Mouse (Mus musculus): ENCODE data around the gene Ndel1. TPM values are rescaled to one million over a fixed set of nuclear protein-coding genes. Genes with fewer than 3 reads are reported as not detected.
A peak's percentile ranks its signal among the peaks of the same experiment; 100 is the strongest.

The Ndel1 gene
- polyA plus RNA-seq (2012; rRNA removed): 74.3 and 75.3 TPM in 2 replicates

DNA sequence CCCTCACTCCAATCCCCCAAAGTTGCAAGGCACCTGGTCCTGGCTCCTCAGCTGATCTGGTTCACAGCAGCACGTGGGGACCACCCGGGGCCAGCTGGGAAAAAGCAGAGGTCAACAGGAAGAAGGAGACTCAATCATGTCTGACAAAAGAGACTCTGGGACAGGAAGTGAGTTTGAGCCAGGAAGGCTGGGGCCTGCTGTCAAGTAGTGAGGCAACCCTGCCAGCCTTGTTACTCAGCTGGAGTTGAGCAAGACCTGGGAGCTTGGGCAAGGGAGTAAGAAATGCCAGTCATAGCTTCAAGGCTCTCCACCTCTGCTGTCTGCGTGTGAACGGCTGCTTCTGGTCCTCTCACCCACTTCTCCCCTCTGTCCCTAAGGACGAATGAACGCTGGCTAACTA lies at the start of gene Ndel1:
Gene Ndel1 (minus strand): TSS at position 111 of the 400 bp plus-strand sequence.
- peaks cover 20% of the 10 kb centered on the region for H3K4me1 ChIP-seq (ENCODE audit: control insufficient read depth, insufficient read depth, low read length)
- H3K4me3 ChIP-seq (replicated peaks; ENCODE audit: extremely low read depth, low read depth, low read length): no peak within 1 kb of the TSS
- DNase-seq: peak; percentile 72
- 13% methylated on average over 6 of the region's 6 CpGs for WGBS
- TF ChIP-seq POLR2A (IDR thresholded peaks at IDR 0.05; ENCODE audit: borderline replicate concordance, extremely low read depth, low read depth, low read length): peak; percentile 11; the same call in 1 of the 2 replicates
- TF ChIP-seq CTCF (IDR thresholded peaks at IDR 0.05; ENCODE audit: insufficient read depth, low read length): no peak

DNA sequence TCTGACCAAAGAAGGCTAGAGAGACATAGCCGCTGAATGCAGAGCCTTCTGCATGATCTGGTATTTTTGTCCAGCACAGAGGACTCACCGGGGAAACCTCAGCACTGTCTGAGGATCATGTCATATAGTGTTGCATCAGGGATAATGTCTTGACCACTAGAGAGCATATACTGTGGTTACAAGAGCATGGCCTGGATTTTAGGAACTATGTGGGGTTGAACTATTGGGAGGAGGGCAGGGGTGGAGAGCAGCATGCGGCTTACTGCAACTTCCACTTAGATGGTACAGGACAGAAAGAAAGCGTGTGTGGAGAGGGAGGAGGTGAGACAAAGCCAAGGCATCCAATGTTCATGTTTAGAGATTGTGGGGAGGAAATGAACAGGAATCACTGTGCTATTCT lies 42.9 kb upstream of the Ndel1 start:
- H3K4me3 ChIP-seq (replicated peaks; ENCODE audit: extremely low read depth, low read depth, low read length): no peak overlapping the region
- 87% methylated on average over 4 of the region's 4 CpGs for WGBS
- no peak for DNase-seq
- no peak for TF ChIP-seq POLR2A (IDR thresholded peaks at IDR 0.05; ENCODE audit: borderline replicate concordance, extremely low read depth, low read depth, low read length)
- no peak for TF ChIP-seq CTCF (IDR thresholded peaks at IDR 0.05; ENCODE audit: insufficient read depth, low read length)
- H3K4me1 ChIP-seq (ENCODE audit: control insufficient read depth, insufficient read depth, low read length): peaks cover 8% of the 10 kb centered on the region

DNA sequence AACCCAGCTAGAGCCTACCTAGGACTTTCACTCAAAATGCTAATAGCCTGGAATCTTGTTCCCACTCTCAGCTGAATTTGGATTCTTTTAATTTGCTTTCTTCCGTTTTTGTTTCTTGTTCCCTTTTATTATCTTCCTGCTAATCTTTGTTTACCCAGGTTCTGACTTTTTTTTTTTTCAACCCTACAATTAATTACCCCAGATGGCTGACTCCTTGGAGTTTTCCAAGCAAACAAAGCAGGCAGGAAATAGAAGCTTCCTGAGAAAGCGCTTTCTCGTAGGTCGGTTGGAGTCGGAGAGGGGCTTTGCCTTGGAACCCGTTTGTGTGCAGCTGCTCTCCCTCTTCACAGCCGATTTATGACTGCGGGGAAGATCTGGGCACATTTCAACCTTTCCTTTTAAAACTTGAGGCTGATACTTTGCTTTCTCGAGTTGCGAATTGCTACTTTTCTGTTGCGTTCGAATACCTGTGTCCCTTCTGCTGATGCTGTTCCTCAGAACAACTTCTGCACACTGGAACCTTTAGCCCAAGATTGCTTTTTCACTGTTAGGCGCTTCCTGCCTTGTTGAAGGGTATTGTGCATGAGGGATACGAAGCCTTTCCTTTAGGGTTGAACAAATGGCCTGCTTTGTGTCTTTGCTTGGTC lies 40.0 kb upstream of the Ndel1 start:
- TF ChIP-seq POLR2A (IDR thresholded peaks at IDR 0.05; ENCODE audit: borderline replicate concordance, extremely low read depth, low read depth, low read length): no peak
- TF ChIP-seq CTCF (IDR thresholded peaks at IDR 0.05; ENCODE audit: insufficient read depth, low read length): no peak
- no peak for DNase-seq
- H3K4me3 ChIP-seq (replicated peaks; ENCODE audit: extremely low read depth, low read depth, low read length): no peak overlapping the region
- 22% methylated on average over 14 of the region's 14 CpGs for WGBS
- peaks cover 8% of the 10 kb centered on the region for H3K4me1 ChIP-seq (ENCODE audit: control insufficient read depth, insufficient read depth, low read length)

DNA sequence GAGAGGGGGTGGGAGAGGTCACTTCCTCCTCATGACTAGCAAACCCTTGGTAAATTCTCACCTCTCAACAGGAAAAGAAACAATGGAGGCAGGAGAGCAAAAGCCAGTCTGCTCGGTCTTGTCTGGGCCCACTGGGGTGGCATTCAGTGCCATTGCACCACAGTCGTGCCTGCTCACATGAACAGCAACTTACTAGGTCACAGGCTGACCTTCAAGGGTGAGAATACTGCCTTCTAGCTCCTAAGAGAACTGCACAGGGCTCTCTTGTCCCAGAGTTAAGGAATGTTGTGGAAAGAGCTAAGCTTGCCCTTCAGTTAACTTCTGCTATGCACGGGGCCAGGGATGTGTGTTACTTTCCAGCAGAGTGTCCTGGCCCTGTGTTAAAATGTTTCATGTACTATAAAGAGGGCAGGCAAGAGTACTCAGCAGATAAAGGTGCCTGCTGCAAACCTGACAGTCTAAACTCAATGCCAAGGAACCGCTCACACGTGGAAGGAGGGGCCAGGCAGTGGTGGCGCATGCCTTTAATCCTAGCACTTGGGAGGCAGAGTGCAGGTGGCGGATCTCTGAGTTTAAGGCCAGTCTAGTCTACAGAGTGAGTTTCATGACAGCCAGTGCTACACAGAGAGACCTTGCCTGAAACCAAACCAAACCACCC lies 37.3 kb upstream of the Ndel1 start:
- 48% methylated on average over 7 of the region's 7 CpGs for WGBS
- no peak for TF ChIP-seq POLR2A (IDR thresholded peaks at IDR 0.05; ENCODE audit: borderline replicate concordance, extremely low read depth, low read depth, low read length)
- no peak for TF ChIP-seq CTCF (IDR thresholded peaks at IDR 0.05; ENCODE audit: insufficient read depth, low read length)
- H3K4me3 ChIP-seq (replicated peaks; ENCODE audit: extremely low read depth, low read depth, low read length): no peak overlapping the region
- no peak for DNase-seq
- H3K4me1 ChIP-seq (ENCODE audit: control insufficient read depth, insufficient read depth, low read length): peaks cover 8% of the 10 kb centered on the region

DNA sequence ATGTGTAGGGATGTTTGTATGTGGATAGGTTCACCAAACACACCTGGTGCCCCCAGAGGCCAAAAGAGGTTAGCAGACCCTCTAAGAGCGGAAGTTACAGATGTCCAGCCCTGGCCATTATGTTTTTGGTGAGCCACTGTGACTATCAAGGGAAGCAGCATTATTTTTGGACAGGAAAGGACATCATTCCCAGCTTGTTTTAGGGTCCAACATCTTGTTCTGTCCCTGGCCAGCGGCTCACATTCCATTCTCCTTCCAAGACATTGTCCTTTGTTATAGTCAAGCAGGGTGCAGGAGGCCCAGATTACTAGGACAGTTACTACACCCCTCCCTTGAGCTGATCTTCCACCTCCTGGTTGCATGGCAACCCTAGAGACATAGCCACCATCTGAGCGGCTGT lies 35.6 kb upstream of the Ndel1 start:
- WGBS: 62% methylated on average over 3 of the region's 3 CpGs
- TF ChIP-seq POLR2A (IDR thresholded peaks at IDR 0.05; ENCODE audit: borderline replicate concordance, extremely low read depth, low read depth, low read length): no peak
- no peak for TF ChIP-seq CTCF (IDR thresholded peaks at IDR 0.05; ENCODE audit: insufficient read depth, low read length)
- Histone ChIP-seq H3K4me1 (ENCODE audit: control insufficient read depth, insufficient read depth, low read length) (peaks cover 8% of the 10 kb centered on the region), H3K4me3 (replicated peaks; ENCODE audit: extremely low read depth, low read depth, low read length) (no peak overlapping the region)
- DNase-seq: no peak

DNA sequence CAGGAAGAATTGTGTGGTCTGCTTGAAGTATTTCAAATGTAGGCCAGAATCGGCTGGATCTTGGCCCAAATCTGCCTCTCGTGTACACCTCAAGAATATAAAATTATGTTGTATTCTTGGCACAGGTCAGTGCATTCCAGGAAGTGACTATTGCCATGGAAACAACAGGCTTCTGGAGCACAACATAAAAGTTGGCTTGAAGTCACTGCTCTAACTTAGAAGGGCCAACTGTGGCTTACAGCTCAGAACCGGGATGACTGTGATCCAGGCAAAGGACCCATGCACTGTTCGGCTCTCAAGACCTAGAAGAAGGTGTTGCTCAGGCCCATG lies 34.8 kb upstream of the Ndel1 start:
- Histone ChIP-seq H3K4me1 (ENCODE audit: control insufficient read depth, insufficient read depth, low read length) (peaks cover 3% of the 10 kb centered on the region; the same call in 1 of the 2 replicates), H3K4me3 (replicated peaks; ENCODE audit: extremely low read depth, low read depth, low read length) (no peak overlapping the region)
- DNase-seq: no peak
- TF ChIP-seq CTCF (IDR thresholded peaks at IDR 0.05; ENCODE audit: insufficient read depth, low read length) (no peak), POLR2A (IDR thresholded peaks at IDR 0.05; ENCODE audit: borderline replicate concordance, extremely low read depth, low read depth, low read length) (no peak)
- WGBS: 31% methylated on average over 4 of the region's 4 CpGs

DNA sequence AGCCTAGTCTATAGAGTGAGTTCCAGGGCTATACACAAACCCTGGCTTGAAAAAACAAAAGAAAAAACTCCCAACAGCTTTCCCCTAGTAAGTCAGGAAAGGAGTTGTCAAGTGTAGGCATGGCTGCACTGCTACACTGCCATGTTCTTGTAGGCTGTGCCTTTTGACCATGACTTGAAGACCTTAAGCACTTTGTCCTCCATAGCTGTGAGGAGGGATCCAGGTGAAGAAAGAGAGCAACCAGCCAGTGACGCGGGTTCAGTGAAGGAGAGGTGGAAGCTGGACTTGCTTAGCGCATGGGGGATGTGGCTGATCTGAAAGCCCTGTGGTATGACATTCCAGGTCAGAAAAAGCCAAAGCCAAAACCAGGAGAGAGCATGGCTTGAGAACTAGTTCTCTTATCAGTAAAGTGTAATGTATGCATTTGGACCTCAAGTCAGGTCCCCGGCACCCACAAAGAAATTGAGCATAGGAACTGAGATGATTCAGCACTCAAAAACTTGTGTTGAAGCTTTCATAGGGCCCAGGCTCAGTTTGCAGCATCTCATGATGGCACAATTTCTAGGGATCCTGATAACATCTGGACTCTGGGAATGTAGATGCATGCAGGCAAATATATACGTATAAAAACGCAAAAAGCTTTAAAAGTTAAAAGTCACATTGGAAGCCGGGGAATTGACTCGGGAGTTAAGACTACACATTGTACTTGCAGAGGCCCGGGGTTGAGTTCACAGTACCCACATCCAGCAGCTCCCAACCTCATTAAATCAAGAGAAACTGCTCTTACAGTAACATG lies 34.2 kb upstream of the Ndel1 start:
- 88% methylated on average over 9 of the region's 9 CpGs for WGBS
- TF ChIP-seq POLR2A (IDR thresholded peaks at IDR 0.05; ENCODE audit: borderline replicate concordance, extremely low read depth, low read depth, low read length): no peak
- no peak for TF ChIP-seq CTCF (IDR thresholded peaks at IDR 0.05; ENCODE audit: insufficient read depth, low read length)
- Histone ChIP-seq H3K4me3 (replicated peaks; ENCODE audit: extremely low read depth, low read depth, low read length) (no peak overlapping the region), H3K4me1 (ENCODE audit: control insufficient read depth, insufficient read depth, low read length) (no peaks in the 10 kb centered on the region; the same call in 1 of the 2 replicates)
- no peak for DNase-seq

DNA sequence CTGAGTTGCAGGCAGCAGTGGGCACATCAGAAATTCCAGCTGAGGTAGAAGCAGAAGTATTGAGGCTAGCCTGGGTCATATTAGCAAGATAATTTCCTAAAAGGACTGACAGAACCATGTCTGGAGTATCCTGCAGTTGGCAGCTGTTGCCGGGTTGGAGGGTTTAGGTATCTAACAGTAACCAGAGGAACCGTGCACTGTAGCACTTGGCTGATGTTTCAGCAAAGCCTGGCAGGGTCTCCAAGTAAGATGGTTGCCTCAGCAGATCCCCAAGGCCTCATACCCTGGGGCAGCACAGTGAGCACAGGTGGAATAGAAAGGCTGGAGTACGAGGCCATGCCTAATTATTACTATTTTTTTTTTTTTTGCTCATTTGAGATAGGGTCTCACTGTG lies 33.5 kb upstream of the Ndel1 start:
- no peak for DNase-seq
- Histone ChIP-seq H3K4me3 (replicated peaks; ENCODE audit: extremely low read depth, low read depth, low read length) (no peak overlapping the region), H3K4me1 (ENCODE audit: control insufficient read depth, insufficient read depth, low read length) (no peaks in the 10 kb centered on the region; the same call in 1 of the 2 replicates)
- no peak for TF ChIP-seq POLR2A (IDR thresholded peaks at IDR 0.05; ENCODE audit: borderline replicate concordance, extremely low read depth, low read depth, low read length)
- TF ChIP-seq CTCF (IDR thresholded peaks at IDR 0.05; ENCODE audit: insufficient read depth, low read length): no peak
- 83% methylated on average over 3 of the region's 3 CpGs for WGBS

DNA sequence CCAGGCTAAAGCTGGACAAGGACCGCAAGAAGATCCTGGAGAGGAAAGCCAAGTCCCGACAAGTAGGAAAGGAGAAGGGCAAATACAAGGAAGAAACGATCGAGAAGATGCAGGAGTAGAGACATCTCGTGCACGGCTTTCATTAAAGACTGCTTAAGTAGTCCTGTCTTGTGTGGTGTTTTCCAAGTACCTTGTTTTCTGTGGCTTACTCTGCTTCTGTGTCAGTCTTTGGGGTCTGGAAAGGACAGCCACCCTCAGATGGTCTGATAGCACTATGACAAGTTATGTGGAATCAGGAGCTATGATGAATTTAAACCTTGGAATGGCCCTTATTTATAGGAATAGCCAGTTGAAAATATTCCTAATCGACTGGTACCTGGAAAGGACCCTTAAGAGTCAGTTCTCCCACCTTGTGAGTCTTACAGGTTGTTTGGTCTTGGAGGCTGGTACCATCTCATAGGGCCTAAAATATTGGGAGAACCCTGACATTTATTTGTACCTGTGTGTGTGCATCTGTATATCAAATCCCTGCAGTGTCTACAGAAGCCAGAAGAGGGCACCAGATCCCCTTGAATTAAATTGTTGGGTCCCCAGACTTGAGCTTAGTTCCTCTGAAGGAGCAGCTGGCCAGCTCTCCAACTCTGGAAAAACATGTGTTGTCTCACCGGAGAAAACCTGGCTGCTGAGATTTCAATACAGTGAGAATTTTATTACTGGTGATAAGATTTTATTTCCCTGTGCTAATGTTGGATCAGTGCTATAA lies 32.9 kb upstream of the Ndel1 start:
- TF ChIP-seq POLR2A (IDR thresholded peaks at IDR 0.05; ENCODE audit: borderline replicate concordance, extremely low read depth, low read depth, low read length) (no peak), CTCF (IDR thresholded peaks at IDR 0.05; ENCODE audit: insufficient read depth, low read length) (no peak)
- peak; percentile 71 for DNase-seq
- 70% methylated on average over 8 of the region's 8 CpGs for WGBS
- Histone ChIP-seq H3K4me1 (ENCODE audit: control insufficient read depth, insufficient read depth, low read length) (no peaks in the 10 kb centered on the region; the same call in 1 of the 2 replicates), H3K4me3 (replicated peaks; ENCODE audit: extremely low read depth, low read depth, low read length) (no peak overlapping the region)

Data from lung, adult 2 months (tissue).